Mouse (Mus musculus) frontal cortex, adult 2 months (tissue): Measurements from ENCODE around the gene Slc29a1. TPM values are rescaled to one million over a fixed set of nuclear protein-coding genes. Genes with fewer than 3 reads are reported as not detected.
A peak's percentile ranks its signal among the peaks of the same experiment; 100 is the strongest.

Source experiments
- DNase-seq, 2 experiments: peaks; one replicate each; pipeline ENCODE4 v3.0.0; 2022; ENCODE audit warnings: low spot score in 1 of 2; ENCODE audit errors: extremely low spot score in 1 of 2
- polyA plus RNA-seq: library from polyadenylated mRNA; depleted of rRNA; stranded (reverse); fragments of >200 nt; gene quantifications from 2 replicates; pipeline ENCODE4 v1.2.3, GENCODE M21; 2012

The Slc29a1 gene
- polyA plus RNA-seq, 1 experiment, result 38.9 TPM

- no peak for DNase-seq
These were observed 7.5 kb downstream of the Slc29a1 start for GRCm38 (mm10) chr17:45591701-45592605.

DNA sequence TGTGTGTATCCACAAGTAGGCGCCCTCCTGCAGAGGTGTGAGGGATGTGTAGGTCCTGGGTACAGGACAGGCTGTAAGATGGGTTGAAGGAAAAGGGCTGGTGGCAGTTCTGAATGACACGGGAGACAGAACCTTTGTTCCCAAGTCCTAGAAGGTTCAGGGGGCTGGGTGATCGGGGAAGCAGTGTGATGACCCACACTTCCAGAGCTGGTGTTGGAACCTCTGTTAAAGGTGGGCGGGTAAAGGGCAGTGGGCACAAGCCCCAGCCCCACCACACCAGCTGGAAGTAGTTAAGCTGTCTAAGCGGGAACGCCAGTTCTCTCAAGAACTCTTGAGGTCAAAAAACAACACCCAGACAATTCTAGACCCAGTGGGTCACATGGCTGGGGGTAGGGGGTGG, 9.0 kb downstream of the Slc29a1 start:
- no peak for DNase-seq

DNA sequence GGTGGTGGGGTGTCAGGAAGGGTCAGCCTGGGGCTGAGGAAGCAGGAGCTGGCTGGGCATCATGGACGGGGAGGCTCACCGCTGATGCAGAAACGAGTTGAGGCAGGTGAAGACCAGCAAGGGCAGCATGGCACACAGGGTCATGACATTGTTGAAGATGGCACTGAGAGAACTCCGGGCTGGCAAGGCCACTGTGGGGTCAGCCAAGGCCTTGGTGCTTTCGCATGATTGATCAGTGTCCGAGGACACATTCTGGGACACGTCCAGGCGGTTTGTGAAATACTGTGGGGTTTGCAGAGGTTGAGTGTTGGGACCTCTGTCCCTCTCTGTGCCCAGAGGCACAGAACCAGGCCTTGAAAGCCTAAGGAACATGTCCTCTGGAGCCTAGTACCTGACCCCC, 9.6 kb downstream of the Slc29a1 start:
- DNase-seq, result no peak

DNA sequence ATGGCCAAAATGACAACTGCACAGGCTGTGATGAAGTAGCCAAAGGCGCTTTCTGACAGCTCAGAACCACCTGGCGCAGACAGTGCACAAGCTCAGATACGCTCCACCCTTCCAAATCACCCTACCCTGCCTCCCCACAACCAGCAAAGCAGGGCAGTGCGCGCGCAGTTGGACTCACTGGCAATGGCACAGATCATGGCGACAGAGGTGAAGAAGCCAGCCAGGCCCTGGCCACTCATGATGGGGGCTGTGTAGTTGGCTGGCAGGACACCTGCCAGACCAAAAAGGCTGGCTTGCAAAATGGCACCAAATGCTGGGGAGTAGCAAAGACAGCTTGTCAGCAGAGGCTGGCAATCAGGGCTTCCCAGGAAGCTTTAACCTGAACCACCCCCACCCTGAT, 10.2 kb downstream of the Slc29a1 start:
- DNase-seq, result no peak

DNA sequence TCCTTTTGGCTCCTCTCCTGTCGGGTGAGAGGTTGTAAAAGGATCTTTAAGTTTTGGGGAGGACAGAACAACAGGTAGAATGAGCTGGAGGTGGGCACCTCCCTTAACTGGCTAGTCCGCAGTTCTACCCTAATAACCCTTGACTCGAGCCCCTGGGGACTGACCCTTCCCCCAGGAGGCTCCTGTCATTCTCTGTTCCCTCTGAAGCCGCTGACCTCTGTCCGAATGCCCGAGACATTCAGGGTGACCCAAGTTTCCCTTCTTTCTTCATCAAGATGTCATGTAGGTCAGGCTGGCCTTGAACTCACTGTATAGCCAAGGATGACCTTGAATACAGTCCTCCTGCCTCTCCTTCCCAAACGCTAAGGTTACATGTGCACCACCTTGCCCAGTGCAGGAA, 11.0 kb downstream of the Slc29a1 start:
- no peak for DNase-seq

GRCm38 (mm10) chr17:45586449-45586837, 13.0 kb downstream of the Slc29a1 start:
- no peak for DNase-seq

GRCm38 (mm10) chr17:45585725-45586448, 13.5 kb downstream of the Slc29a1 start:
- DNase-seq, result no peak

DNA sequence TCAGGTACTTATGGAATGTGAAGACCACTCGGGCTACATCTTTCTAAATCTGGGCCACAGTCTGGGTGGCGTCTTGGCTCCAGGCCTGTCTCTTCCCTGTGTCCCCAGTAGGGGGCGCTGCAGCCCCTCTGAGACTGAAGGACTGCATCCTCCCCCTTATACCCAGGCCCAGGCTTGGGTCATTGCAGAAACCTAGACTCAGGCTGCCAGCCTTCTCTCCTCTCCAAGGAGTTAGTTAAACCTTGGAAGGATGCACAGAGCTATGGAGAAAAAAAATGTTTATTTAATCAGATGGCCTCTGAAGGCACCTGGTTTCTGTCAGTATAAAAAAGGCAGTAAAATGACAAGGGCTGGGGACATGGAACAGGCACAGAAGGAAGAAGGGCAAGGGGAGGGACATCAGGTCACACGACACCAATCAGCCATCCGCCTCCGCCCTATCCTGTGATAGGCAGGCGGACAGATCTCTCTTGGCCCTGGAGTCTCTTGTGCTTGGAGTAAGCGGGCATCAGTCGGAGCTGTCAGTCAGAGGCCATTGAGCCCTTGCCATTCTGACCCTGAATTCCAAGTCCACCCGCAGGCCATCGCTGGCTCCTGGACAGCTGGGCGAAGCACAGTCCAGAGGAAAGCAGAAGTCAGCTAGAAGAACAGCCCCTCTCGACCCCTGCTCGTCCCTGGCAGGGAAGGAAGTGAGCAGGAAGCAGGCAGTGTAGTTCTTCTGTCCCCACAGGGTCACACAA, 14.3 kb downstream of the Slc29a1 start:
- peak in 1 of 2 experiments; percentile 85 for DNase-seq

DNA sequence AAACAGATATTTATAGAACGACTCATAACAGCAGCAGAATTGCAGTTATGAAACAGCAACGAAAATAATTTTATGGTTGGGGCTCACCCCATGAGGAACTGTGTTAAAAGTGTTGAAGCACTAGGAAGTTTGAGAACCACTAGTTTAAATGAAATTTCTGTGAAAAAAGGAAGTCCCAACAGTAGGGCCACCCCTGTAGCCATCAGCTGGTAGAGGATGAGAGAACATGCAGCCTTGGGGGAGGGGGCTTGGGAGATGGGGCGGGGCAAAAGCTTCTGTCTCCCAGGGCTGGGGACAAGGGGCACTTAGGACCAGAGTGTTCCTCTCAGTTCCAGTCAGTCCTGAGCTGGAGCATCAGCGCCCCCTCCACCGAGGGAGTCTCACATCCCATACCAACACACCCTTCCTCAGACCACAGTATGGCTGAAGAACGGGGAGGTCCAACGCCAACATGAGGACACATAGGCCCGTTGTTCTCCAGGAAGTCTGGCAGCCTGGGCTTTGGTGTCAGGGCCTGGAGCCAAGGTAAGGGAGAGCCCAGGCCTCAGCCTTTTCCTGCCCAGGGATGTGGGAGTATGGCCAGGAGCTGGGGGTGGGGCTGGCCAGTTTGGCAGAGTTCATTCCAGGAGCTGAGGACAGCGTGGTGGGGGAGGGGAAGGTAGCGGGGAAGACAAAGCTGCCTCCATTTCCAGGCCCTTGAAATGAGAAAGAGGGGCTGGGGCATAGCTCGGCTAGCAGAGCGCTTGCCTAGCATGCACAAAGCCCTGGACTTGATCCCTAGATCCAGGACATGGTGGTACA, 15.1 kb downstream of the Slc29a1 start:
- peak in 1 of 2 experiments; percentile 63 for DNase-seq

DNA sequence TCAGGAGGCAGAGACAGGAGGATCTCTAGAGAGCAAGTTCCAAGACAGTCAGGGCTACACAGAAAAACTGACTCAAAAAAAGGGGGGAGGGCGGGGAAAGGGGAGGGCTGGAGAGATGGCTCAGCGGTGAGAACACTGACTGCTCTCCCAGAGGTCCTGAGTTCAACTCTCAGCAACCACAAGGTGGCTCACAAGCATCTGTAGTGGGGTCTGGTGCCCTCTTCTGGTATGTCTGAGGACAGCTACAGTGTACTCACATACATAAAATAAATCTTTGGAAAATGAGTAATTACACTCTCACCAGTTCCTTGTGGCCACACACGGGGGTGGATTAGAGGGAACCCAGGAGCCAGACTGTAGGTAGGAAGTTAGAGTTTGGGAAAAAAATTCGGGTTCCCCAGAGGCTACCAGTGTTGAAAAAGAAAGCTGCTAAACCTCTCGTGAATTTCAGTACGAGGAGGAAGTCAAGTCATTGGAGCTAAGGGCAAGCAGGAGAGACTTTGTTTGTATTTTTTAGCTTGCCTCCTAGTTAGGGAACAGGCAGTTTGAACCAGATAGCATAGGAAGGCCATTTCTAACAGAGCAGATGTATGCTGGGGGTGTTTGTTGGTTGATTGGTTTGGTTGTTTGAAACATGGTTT, 16.6 kb downstream of the Slc29a1 start:
- peak in 1 of 2 experiments; percentile 53 for DNase-seq

DNA sequence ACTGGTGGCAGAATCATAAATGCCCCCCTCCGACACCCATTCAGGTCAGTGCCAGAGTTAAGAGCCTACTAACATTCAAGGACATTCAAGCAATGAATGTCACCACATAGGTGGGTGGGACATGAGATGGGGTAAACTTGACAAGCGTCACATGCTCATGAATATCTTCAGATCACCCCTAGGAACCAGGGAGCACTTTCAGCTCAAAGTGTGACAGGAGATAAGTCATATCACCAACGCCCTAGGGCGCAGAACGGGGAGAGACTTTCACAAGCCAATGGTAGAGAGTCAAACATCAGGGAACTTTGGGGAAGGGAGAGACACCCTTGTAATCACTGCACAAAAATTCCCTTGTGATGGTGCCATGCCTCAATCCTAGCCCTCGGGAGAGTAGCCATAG, 17.2 kb downstream of the Slc29a1 start:
- DNase-seq, result no peak

- peak in 1 of 2 experiments; percentile 83 for DNase-seq
These were observed 17.8 kb downstream of the Slc29a1 start for GRCm38 (mm10) chr17:45581567-45581983.

DNA sequence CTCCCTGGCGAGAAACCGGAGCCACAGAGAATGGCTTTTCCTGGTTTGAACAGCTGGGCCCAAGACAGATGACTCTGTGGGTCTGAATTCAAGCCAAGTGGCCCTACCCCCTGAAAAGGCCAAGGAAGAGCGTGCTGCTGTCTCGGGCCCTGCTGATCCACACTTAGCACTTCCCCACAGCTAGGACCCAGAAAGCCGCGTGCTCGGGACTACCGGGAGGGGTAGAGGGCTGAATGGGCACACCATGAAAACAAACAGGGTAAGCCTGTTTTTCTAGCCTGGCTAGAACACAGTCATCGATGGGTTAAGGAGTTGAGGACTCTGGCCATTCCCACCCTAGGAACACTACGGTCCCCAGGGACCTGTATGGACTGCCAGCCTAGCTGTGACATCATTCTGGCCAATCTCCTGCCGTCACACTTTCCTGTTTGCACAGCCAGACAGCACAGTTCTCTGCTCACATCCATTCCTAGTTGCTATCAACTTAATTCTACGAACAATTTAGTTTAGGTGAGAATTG, 18.4 kb downstream of the Slc29a1 start:
- no peak for DNase-seq

GRCm38 (mm10) chr17:45579554-45579953, 19.9 kb downstream of the Slc29a1 start:
- no peak for DNase-seq

GRCm38 (mm10) chr17:45578843-45579242, 20.6 kb downstream of the Slc29a1 start:
- DNase-seq, result no peak

GRCm38 (mm10) chr17:45578242-45578641, 21.2 kb downstream of the Slc29a1 start:
- no peak for DNase-seq

GRCm38 (mm10) chr17:45575123-45575897, 24.1 kb downstream of the Slc29a1 start:
- DNase-seq, result no peak

GRCm38 (mm10) chr17:45574129-45574761, 25.2 kb downstream of the Slc29a1 start:
- DNase-seq, result peak; percentile 81 to 86
